Mouse (Mus musculus) hematopoietic stem cell, adult 5-6 weeks (primary cell): ENCODE data around the gene Myf5. TPM values are rescaled to one million over a fixed set of nuclear protein-coding genes. Genes with fewer than 3 reads are reported as not detected.
A peak's percentile ranks its signal among the peaks of the same experiment; 100 is the strongest.

Source experiments
- ATAC-seq, 2 experiments: fragments of 125-278 bp in 1 of 2; replicated peaks in 1 of 2; 2 replicates each; pipeline ENCODE4 v1.8.0; 2016 to 2017; ENCODE audit warnings: inconsistent platforms in 2 of 2, mild to moderate bottlenecking in 2 of 2, moderate number of reproducible peaks in 2 of 2, low read depth in 1 of 2, moderate TSS enrichment in 1 of 2; ENCODE audit not compliant: low FRiP score in 2 of 2, poor library complexity in 2 of 2, severe bottlenecking in 2 of 2, insufficient read depth in 1 of 2, low TSS enrichment in 1 of 2
- total RNA-seq: library from RNA; stranded (forward); fragments of 172-1452, 232-1000 nt; gene quantifications from 2 replicates; pipeline ENCODE4 v1.2.3, GENCODE M21; 2017

Myf5 gene
- total RNA-seq, 1 experiment from 2014 or later: not detected

GRCm38 (mm10) chr10:107467819-107468218, 18.1 kb downstream of the Myf5 start:
- ATAC-seq: no peak

- ATAC-seq: no peak
Measured at GRCm38 (mm10) chr10:107449496-107450330, 36.2 kb downstream of the Myf5 start.

- peak in 1 of 2 experiments; percentile 45; a peak in 1 of 4 replicates for ATAC-seq
Measured at GRCm38 (mm10) chr10:107442781-107443180, 43.2 kb downstream of the Myf5 start.

- no peak for ATAC-seq
Measured at GRCm38 (mm10) chr10:107436967-107437366, 49.0 kb downstream of the Myf5 start.

Other genes starting within 250 kb of the Myf5 start
- not detected in 2 replicates for gene Lin7a, start 214.4 kb downstream of the Myf5 start, total RNA-seq
- gene Myf6, start 8.6 kb upstream of the Myf5 start, total RNA-seq: not detected in 2 replicates
- gene Ptprq, start 233.9 kb upstream of the Myf5 start, total RNA-seq: not detected in 2 replicates